Mouse (Mus musculus) inflammation-experienced regulatory T-cells, adult 6 months (primary cell): Measurements from ENCODE around the gene Elf3. TPM values are rescaled to one million over a fixed set of nuclear protein-coding genes. Genes with fewer than 3 reads are reported as not detected.
"Not testable (repeated sequence)": the region's sequence is repeated elsewhere in the genome, so short reads cannot be mapped to it uniquely, and the experiment has no call there.

ENCODE experiments used
- ATAC-seq: one replicate; pipeline ENCODE4 v1.8.0; 2017
- polyA plus RNA-seq, 3 experiments: library from polyadenylated mRNA; unstranded; fragments of 100-300 nt; shearing (Covaris generic); gene quantifications; one replicate each; pipeline ENCODE4 v1.2.1; 2017

Elf3 gene
- polyA plus RNA-seq, 3 experiments from 2014 or later, result not detected

DNA sequence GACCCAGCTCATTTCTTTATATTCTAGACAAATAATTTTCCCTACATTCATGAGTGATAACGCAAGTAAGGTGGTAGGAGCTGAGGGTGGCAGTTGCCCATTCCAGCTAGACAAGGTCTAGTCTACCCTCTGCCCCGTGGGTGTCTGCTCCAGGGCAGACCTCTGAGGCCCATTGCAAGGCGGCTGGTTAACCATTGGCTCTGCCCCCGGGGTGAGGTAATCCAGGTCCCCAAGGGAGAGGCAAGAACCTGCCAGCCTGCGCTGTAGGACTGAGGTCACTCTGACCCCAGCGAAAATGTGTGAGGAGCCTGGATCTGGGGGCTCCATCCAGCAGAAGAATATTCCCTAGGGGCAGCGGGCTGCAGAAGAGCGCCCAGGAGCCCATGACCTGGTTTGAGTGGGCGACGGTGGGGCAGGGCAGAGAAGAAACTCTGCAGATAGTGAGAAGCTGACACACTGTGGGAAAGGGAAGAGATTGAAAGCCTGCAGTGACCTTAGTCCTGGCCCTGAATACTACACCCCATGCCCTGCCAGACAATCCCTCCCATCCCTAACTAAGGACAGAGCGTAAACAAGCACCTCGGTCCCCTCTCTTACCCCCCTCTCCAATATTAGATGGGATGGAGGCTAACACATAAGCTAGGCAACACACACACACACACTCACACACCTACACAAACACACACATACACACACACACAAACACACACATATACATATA is 21.1 kb downstream of the Elf3 start:
- ATAC-seq, result no peak

DNA sequence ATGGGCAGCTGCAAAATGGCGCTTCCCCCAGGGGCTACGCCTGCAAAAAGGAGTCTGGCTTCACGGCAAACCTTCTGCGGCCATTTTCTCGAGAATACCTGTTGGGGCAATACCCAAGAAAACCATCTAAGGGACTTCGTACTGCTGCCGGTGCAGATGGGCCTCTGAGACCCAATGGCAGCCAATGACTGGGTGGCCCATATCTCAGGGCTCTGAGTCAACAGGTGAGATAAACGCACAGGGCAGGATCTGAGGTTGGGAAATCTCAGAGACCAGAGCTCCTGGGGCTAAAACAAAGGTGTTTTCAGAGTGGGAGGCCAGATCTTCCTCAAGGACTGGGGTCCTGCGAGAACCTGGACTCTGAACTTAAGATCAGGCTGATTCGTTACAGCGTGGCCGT is 23.6 kb downstream of the Elf3 start:
- ATAC-seq, result no peak

DNA sequence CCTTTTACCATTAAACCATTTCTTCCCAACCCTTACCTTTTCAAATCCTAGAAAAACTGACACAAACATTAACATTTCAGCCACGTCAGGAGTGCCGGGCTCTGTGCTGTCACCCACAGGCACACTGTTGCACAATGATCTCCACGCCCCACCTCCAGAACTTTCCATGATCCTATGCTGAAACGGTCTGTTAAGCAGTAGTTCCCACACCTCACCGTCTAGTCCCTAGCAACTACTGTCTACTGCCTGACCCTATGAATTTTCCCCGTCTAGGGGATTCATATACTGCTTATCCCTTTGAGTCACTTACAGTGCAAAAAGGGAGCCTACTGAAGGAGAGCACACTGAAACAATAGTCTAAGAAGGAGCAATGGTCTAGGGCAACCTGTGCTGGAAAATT is 24.4 kb downstream of the Elf3 start:
- no peak for ATAC-seq

DNA sequence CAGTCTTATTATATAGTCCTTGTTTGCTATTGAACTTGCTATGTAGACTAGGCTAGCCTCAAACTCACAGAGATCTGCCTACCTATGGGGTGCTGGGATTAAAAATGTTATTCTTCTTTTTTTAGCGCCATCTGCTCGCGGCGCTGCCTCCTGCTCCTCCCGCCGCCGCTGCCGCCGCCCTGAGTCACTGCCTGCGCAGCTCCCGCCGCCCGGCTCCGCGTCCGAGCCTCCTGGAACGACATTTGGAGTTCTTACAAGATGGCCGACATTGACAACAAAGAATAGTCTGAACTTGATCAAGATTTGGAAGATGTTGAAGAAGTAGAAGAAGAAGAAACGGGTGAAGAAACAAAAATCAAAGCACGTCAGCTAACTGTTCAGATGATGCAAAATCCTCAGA is 26.5 kb downstream of the Elf3 start:
- not testable (repeated sequence) for ATAC-seq

DNA sequence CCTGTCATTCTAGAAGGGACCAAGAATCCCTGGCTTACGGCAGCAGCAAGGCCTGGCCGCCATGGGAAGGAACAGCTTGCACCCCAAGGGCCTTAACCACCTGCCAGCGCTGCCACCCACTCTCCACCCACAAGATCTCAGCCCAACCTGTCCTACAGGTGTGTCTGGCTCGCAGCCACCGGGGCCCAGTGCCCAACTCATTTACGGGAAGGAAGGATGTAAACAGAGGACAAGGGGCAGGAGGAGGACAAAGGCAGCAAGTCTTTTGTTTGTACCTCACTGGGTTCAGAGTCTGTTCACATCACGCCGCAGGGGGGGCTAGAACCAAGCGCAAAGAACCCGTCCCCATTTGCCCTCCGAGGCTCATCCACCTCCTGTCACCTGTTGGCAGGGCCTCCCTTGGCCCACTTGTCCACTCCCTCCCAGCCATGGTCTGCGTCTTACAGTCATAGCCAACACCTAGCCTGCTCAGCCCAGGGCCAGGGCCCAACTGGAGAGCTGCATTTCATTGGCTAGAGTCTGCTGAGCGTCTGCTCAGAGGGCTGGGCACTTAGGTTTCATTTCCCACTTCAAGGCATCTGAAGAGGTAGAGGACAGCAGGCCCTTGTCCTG is 30.9 kb downstream of the Elf3 start:
- no peak for ATAC-seq

DNA sequence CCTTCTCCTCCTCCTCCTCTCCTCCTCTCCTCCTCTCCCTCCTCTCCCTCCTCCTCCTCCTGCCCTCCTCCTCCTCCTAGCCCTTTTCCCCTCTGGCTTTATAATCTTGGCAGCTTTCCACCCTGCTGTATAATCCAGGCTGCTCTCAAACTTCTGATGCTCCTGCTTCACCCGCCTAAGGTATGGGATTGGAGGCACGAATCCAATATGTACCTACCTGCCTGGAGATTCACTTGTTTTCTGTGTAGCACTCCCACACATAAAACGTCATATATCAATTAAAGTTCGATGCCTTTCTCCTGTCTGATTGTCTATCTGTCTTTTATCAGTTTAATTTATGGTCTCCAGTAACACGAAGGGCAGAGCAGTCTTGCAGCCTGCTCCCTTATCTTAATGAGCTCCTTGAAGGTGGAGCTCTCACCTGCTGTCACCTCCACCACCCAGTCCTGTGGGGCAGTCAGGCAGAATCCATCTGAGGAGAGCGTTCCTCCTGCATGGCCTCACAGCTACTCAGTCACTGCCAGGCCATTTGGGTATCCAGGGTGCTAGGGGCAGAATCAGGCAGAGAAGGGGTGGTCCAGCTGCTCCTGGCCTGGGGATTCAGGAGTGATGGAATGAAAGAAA is 33.3 kb downstream of the Elf3 start:
- ATAC-seq, result no peak

DNA sequence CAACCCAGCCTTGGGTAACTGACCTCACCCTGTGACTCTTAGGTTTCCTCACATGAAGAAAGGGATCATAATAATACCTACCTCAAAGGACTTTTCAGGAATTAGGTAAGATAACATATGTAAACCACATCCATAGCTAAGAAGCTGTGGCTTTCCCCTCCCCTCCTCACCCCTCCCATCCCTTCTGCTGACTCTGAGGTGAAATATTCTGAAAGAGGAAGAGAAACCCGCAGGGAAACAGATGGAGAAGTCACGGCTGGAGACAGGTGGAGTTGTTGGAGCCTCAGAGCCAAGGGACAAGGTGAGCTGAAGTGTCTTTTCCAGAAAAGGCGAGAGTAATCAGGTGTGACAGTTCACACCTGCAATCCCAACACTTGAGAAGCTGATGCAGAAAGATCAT is 34.2 kb downstream of the Elf3 start:
- no peak for ATAC-seq

DNA sequence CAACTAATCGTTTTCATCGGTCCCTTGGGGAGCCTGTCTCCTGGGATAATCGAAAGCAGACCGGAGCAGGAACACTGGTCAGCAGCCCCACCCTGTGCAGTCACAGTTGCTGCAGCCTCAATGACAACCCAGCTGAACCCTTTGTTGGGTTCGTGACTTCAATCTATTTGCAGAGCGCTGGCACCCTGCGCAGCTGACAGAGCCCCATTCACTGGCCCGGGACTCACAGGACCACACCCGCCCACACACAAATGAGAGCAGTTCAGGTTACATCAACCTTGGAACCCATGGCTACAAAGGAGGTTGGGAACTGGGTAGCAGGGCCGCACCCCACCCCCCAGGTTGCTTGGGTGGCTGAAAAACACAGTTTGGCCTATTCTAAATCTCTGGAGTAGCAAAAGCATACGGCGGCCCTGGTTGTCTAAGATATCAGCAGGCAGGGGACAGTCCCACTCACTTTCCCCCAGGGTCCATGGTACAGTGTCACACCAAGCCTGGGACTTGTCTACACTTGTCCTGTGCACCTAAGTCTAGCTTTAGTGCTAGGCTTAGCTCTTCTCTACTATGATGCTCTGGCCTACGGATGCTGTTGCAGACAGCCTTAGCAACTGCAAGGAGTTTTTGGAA is 40.6 kb downstream of the Elf3 start:
- ATAC-seq, result no peak

DNA sequence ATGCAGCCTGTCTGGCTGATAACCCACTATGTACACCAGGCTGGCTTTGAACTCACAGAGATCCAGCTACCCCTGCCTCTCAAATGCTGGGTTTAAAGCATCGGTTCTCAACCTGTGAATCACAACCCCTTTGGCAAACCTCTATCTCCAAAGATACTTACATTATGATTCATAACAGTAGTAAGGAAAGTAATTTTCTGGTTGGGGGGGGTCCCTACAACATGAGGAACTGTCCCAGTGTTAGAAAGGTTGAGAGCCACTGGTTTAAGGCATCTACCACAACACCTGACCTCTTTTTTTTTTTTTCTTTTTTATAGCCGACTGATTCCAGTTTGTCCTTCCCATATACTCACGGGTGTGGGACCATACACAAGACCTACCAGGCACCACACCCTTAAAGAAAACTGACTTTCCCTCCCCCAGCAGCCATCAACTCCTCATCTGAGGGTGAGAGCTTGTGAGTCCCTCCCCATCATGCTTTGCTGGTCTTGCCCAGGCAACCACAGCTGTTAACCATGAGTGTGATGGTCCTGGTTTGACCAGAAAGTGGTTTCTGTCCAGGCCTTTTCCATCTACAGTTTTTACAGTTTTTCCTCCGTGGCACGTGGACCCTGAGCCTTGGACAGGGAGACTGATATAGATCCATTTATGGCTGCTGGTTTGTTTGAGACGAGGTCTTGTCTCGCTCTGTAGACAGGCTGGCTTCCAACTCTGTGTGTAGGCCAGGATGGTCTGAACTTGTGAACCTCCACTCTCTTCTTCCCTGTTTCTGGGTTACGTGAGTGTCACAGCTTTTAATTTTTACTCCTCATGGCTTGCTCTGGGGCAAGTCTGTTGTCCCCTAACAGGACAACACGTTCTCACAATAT is 44.4 kb downstream of the Elf3 start:
- ATAC-seq, result no peak

DNA sequence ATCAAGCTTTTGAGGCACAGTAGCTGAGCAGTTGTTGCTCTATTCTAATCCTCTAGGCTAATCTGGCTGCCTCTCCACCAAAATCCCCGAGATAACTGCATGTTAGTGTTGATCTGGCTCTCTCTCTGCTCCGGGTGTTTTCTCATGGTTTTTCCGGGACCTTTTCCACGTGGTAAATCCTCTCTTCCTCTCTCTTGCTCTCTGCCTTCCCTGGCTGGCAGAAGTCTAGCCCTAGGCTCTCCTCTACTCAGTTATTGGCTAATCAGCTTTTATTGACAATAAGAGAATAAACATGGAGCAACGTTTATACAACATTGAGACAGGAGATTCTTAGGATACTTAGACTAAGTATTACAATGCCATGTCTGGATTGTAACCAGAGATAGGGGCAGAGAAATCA is 47.9 kb downstream of the Elf3 start:
- ATAC-seq, result no peak

DNA sequence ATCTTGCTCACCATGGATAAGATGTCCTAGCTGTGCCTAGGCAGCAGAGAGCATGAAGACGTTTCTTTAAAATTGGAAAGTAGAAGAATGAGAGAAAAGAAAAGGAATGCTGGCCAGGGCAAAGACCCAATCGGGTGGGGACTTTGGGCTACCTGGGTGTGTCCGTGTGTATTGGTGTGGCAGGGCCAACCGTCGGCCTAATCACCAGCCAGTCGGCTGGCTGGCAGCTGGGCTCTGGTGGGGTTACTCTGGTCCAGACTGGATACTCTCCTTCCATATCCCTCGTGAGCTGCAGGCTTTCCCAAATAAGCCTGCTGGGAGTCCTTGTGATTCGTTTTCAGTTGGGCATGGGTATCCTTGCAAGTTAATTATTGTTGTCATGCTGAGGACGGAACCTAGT is 49.7 kb downstream of the Elf3 start:
- no peak for ATAC-seq

DNA sequence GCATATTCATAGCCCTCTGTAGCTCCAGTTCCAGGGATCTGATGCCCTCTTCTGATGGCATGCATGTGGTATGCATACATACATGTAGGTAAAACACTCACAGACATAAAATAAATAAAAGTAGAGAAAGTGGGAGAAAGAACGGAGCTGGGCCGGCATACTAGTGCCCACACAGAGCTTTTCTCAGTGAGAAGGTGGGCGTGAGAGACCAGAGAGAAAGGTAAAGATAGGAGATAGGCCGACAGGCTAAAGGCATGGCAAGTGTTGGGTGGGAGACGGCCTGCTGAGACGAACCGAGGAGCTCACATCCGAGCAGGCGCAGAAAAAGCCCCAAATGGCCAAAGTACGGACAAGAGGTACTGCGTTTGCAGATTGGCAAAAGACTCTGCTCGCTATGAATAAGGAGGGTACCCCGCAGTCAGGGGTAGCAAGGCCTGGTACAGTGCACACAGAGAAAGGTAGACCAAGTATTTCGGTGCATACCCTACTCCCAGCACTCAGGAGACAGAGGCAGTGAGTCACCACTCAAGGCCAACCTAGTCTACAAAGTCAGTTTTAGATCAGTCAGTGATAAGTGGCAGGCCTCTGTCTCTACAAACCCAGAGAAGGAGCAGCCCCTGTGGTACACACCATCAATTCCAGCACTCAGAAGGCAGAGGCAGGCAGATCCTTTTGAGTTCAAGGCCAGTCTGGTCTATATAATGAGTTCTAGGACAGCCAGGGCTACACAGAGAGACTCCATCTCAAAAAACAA is 51.6 kb downstream of the Elf3 start:
- no peak for ATAC-seq

DNA sequence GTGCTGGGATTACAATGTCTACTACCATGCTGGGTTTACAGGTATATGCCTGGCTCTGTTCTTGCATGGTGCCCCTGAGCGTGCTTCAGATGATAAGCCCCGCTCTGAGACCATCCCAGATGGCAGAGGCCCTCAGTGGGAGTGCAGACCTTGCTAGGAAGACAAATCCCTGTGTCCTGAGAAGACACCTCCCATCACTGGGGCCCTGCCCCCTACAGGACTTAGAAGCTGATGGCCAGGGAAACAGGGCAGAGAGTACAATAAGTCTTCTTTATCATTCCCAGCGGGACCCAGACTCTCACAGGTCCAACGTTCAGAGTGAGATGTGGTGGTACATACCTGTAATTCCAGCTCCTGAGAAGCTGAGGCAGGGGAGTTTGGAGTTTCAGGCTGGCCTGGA is 53.1 kb downstream of the Elf3 start:
- ATAC-seq, result no peak

DNA sequence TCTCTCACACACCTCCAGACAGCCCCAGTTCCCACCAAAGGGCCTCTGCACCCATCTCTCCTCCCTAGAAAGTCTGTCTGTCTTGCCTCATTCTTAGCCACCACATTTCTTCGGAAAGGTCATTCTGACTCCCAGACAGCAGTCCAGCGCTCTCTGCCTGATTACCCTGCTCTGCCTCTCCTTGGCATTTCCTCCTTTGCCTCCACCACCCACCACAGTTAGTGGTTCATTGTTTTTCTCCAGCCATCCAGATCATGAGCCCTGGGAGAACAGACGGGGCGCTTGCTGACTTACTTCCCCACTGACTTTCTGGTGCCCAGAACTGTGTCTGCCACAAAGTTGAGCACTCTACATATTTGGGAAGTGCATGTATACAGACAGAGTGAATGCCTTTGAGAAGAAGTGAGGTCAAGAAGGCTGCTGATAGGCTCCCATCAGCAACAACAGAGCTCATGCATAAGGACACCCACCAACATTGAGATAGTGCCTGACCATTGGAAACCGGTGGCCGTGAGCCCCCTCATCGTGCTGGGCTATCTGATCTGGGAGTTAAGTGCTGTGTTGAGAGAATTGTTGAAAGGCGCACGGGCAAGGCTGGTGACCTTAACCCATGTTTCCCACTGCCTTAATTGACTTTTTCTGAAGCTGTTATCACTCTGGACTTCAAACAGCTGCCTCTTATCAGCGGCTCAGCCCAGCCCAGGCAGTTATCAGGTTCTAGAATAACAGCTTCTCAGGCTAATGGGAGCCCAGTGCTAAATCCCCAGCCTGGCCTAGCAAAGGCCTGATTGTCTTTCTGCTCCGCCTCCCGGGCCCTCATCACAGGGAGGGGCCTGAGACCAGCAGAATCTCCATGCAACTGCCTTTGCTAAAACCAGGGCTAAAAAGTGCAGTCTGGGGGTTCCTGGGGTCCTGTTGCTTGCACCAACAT is 53.9 kb downstream of the Elf3 start:
- no peak for ATAC-seq

Other genes with a start within 250 kb of the Elf3 start
- under 1 TPM in 2 of 3 experiments, not detected in 1; 0.05 to 0.28 TPM for gene Lgr6, start 153.3 kb downstream of the Elf3 start, polyA plus RNA-seq
- 100 to 1,000 TPM; 161 to 188 (median 171) TPM for gene Ptpn7, start 125.9 kb downstream of the Elf3 start, polyA plus RNA-seq
- 10 to 100 TPM; 10.6 to 19.4 (median 14.2) TPM for gene Arl8a, start 111.7 kb downstream of the Elf3 start, polyA plus RNA-seq
- not detected for gene Gpr37l1, start 90.9 kb downstream of the Elf3 start, polyA plus RNA-seq
- 10 to 100 TPM; 38.8 to 58.9 (median 50.7) TPM for gene Rnpep, start 25.5 kb upstream of the Elf3 start, polyA plus RNA-seq
- 100 to 1,000 TPM; 198 to 209 (median 201) TPM for gene Timm17a, start 55.2 kb upstream of the Elf3 start, polyA plus RNA-seq
- gene Lmod1, start 66.2 kb upstream of the Elf3 start, polyA plus RNA-seq, result not detected
- not detected for gene Shisa4, start 116.7 kb upstream of the Elf3 start, polyA plus RNA-seq
- gene Ipo9, start 171.9 kb upstream of the Elf3 start, polyA plus RNA-seq, result 10 to 100 TPM; 40.0 to 46.3 (median 41.9) TPM